Mouse (Mus musculus) gastrocnemius, adult 2 months (tissue): ENCODE data around the gene Rabl2. TPM values are rescaled to one million over a fixed set of nuclear protein-coding genes. Genes with fewer than 3 reads are reported as not detected.
A peak's percentile ranks its signal among the peaks of the same experiment; 100 is the strongest.

Experiments
- DNase-seq: peaks from one replicate; pipeline ENCODE4 v3.0.0; 2022
- H3K27ac ChIP-seq: fragments of 200-600 bp; 2 replicates; pipeline ENCODE4 v1.8.1; 2022; ENCODE audit warnings: mild to moderate bottlenecking
- H3K4me3 ChIP-seq: fragments of 200-600 bp; 2 replicates; pipeline ENCODE4 v1.8.1; 2022; ENCODE audit warnings: mild to moderate bottlenecking, moderate library complexity
- CTCF ChIP-seq: fragments of 200-600 bp; IDR thresholded peaks from 2 replicates; pipeline ENCODE4 v1.8.1; 2022; ENCODE audit warnings: antibody characterized with exemption, mild to moderate bottlenecking, moderate library complexity
- intact Hi-C: fragments of 180-260 bp; cut with DNase I; formaldehyde crosslinking; loops from one replicate; pipeline ENCODE4 v1.15.1; 2025
- long read RNA-seq, 2 experiments: library from polyadenylated mRNA; stranded (forward); transcript quantifications; one replicate each; pipeline ENCODE4 v2.0.0; 2021
- total RNA-seq, 2 experiments: library from RNA; stranded (reverse); gene quantifications; 2 replicates each; pipeline ENCODE4 v1.2.3; 2021

The Rabl2 gene
- total RNA-seq, result 1 to 10 TPM; 2.3 to 2.7 TPM
- long read RNA-seq, experiment 1, partial matches to known transcripts, result 0 of 3 reads
- long read RNA-seq, experiment 1, other reads (novel, unspliced or antisense), result 1 of 3 reads
- long read RNA-seq, experiment 2, partial matches to known transcripts, result 1 of 3 reads
- long read RNA-seq, experiment 2, other reads (novel, unspliced or antisense), result 1 of 3 reads

- Histone ChIP-seq H3K27ac (peak within 1 kb of the TSS; percentile 78), H3K4me3 (peak within 1 kb of the TSS; percentile 95)
- no peak for TF ChIP-seq CTCF
- intact Hi-C loops, result no loop called here
- DNase-seq, result peak; percentile 92
Measured at GRCm38 (mm10) chr15:89591723-89592455, at the start of gene Rabl2. Gene Rabl2, minus strand, starts transcription at chr15:89591923.

GRCm38 (mm10) chr15:89623626-89623959, 31.9 kb upstream of the Rabl2 start:
- H3K4me3 ChIP-seq, result no peak overlapping the region
- TF ChIP-seq CTCF, result peak; percentile 84
- peak; percentile 55 for DNase-seq
- intact Hi-C loops, result loop anchor here (5.0 kb wide), 1 partner anchor 594 kb away; no protein-coding TSS in a partner anchor
- H3K27ac ChIP-seq, result no peak overlapping the region

GRCm38 (mm10) chr15:89622959-89623625, 31.4 kb upstream of the Rabl2 start:
- intact Hi-C loops, result loop anchor here (5.0 kb wide), 1 partner anchor 594 kb away; no protein-coding TSS in a partner anchor
- no peak for TF ChIP-seq CTCF
- no peak overlapping the region for H3K27ac ChIP-seq
- DNase-seq, result no peak
- H3K4me3 ChIP-seq, result no peak overlapping the region

DNA sequence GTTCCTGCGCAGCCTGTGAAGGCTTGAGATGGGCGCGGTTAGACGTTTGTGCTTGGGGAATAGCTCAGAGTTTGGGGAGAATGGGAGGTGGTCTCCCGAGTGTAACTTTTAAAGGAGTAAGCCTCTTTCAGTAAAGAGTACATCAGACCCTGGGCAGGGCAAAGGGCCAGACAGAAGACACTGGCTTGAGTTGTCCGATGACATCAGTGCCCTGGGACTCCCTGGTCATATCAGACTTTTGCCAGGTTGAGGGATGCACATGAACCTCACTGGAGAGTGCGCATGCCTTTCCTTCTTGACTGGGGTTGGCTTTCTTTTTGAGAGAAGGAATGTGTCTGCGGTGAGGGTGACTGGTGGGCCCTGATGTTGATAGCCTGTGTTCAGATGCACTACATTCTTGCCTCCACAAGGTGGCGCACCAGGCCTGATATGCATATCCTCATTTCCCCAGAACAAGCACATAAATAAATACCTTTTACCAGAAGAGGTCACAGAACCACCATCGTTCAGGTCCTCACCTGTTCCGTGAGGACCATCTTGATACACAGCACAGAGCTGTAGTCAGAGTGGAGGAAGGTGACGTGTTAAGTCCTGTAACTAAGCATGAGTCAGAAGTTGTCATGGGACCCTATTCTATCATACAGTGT, 30.7 kb upstream of the Rabl2 start:
- no peak for DNase-seq
- no peak overlapping the region for H3K4me3 ChIP-seq
- peak; percentile 67 for TF ChIP-seq CTCF
- intact Hi-C loops, result loop anchor here (5.0 kb wide), 1 partner anchor 595 kb away; no protein-coding TSS in a partner anchor
- no peak overlapping the region for H3K27ac ChIP-seq

GRCm38 (mm10) chr15:89607888-89608287, 16.2 kb upstream of the Rabl2 start:
- no peak overlapping the region for H3K4me3 ChIP-seq
- H3K27ac ChIP-seq, result no peak overlapping the region
- TF ChIP-seq CTCF, result no peak
- DNase-seq, result no peak
- intact Hi-C loops, result no loop called here

DNA sequence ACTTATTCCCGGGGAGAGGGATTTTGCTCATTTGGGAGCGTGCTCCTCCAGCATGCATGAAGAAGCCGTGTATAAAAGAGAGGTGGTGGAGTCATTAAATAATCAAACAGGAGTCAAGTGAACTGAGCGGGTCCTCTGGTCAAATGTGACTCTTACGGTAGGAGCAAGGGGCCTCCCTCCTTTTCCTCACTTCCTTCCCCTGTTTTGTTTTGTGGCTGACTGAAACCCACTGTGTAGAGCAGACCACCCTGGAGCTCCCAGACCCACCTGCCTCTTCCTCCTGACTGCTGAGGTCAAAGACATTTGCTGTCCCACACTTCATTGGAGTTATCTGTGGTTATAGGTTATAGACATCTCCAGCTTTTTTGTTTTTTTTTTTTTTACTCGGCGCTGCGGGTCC, 15.8 kb upstream of the Rabl2 start:
- intact Hi-C loops, result no loop called here
- H3K27ac ChIP-seq, result no peak overlapping the region
- no peak for DNase-seq
- no peak overlapping the region for H3K4me3 ChIP-seq
- TF ChIP-seq CTCF, result no peak

DNA sequence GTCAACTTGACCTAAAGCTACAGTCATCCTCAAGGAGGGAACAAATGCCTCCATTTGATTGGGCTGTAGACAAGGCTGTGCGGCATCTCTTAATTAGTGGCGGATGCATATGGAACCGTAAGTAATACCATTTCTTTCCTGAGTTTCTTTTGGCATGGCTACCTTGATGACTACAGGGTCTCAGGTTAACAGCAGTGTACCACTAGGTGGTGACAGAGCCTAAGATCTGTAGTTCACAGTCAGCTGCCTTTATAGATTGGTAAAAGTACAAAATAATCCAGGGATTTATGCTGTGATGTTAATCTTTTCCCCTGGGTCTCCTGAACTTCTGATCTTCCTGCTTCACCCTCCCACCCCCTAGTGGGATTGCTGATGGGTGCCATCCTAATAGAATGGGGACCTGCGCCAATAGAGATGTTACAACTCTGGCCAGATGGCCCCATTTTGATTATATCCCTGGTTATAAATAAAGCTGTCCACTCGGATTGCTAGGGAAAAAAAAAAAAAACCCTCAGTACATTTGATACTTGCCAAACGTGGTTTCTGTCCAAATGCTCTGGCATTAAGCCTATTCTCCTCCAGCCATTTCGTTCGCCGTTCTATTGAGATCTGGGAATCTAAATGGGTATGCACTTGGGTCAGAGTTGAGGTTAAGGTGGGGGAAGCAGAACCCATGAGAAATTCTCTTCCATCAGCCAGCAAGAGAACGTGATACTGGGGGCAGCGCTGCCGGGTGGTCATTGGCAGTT, 14.3 kb upstream of the Rabl2 start:
- TF ChIP-seq CTCF, result peak; percentile 17; the same call in 1 of the 2 replicates
- intact Hi-C loops, result no loop called here
- DNase-seq, result no peak
- H3K4me3 ChIP-seq, result no peak overlapping the region
- no peak overlapping the region for H3K27ac ChIP-seq

GRCm38 (mm10) chr15:89592548-89592947, 825 bp upstream of the Rabl2 start:
- no peak for TF ChIP-seq CTCF
- no peak overlapping the region for H3K27ac ChIP-seq
- no peak overlapping the region for H3K4me3 ChIP-seq
- no peak for DNase-seq
- intact Hi-C loops, result no loop called here

DNA sequence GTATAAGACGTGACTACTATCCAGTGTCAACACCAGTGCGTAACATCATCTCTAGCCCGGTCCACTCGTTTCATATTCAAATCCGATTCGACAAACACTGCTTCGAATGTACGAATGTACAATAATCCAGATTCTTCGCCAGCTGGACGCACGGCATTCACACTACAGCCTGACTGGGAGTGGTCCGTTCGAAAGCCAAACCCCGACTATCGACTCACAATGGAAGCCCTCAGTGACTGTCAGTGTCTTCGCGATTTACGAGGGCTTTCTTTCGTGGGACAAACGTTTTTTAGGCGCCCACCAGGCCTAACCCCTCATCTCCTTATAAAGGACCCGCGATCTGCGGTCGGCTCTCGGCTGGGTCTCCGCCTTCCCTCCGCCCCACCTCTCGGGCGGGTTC, 406 bp downstream of the Rabl2 start:
- intact Hi-C loops, result no loop called here
- H3K27ac ChIP-seq, result peak overlapping the region; percentile 78

DNA sequence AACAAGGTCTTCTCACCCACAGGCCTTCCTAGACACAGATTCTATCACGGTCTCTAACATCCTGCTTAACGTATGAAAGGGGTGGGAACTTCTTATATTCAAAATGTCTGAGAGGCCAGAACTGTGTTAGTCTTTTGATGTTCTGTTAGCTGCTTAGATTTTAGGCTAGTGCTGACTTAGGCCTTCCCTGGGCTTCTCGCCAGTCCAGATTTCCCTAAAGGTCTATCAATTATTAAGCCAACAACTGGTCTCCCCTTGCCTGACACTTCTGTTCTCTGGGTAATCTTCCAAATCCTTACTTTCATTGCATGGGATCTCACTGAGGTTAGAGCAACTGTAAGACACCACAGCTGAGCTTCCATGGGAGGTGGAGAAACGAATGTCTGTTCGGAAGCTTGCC, 2.6 kb downstream of the Rabl2 start:
- H3K27ac ChIP-seq, result no peak overlapping the region
- H3K4me3 ChIP-seq, result no peak overlapping the region
- intact Hi-C loops, result no loop called here
- no peak for DNase-seq
- TF ChIP-seq CTCF, result no peak

More for the DNA sequence above, 406 bp downstream of the Rabl2 start:
- no peak for DNase-seq
- H3K4me3 ChIP-seq, result peak overlapping the region; percentile 95
- TF ChIP-seq CTCF, result no peak

DNA sequence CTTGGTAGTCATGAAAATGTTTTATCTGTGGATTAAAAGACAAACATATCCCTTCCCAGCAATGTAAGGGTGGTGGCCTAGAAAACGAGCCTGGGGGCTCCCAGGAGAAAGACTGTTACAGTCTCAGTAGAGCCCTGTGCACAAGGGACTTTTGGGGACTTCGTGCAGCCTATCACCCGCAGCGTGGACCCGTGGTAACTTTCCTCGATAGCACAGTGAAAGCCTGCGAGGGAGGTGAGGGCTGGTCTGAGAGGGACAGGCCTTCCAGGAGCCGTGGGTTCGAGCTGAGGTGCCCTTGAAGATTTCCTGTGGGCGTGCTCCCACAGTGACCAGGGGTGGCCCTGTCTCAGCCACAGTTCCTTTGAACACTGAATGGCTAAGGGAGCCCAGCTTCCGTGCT, 6.1 kb downstream of the Rabl2 start:
- peak overlapping the region; percentile 74 for H3K27ac ChIP-seq
- no peak for DNase-seq
- TF ChIP-seq CTCF, result no peak
- no peak overlapping the region for H3K4me3 ChIP-seq
- intact Hi-C loops, result no loop called here

DNA sequence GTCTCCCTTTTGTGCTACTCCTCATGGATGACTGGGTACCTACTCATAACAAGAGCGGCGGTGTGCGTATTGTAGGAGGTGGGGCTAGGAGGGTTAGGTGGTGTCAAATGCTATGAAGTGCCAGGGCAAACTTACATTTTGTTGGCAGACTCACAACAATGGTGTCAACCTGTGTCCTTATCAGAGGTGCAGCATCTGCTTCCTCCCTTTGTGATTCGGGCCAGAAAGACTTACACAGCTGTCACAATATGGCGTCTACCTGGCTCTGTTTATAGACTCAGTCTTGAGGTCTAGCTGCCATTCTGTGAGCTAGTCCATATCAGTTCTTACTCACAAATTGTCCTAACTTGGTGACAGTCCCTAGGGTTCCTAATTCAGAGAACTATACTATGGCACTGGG, 6.6 kb downstream of the Rabl2 start:
- DNase-seq, result no peak
- intact Hi-C loops, result no loop called here
- peak overlapping the region; percentile 74 for H3K27ac ChIP-seq

More for the DNA sequence above, 6.6 kb downstream of the Rabl2 start:
- TF ChIP-seq CTCF, result no peak
- 0 out of 2 replicates have a peak overlapping the region, but pooled peaks have one; percentile 19 for H3K4me3 ChIP-seq
